Mouse (Mus musculus) ES-E14 (cell line): ENCODE data around the gene Mmel1. TPM values are rescaled to one million over a fixed set of nuclear protein-coding genes. Genes with fewer than 3 reads are reported as not detected.

Experiments used
- DNase-seq: peaks from one replicate; pipeline ENCODE4 v3.0.0-alpha.2; 2013; ENCODE audit warnings: low read depth, low spot score
- H3K27ac ChIP-seq: 2 replicates; pipeline ENCODE4 v1.5.1; 2012; ENCODE audit warnings: low read depth, mild to moderate bottlenecking, low read length, moderate library complexity, mixed read lengths; ENCODE audit not compliant: poor library complexity, insufficient read depth, severe bottlenecking
- H3K36me3 ChIP-seq: 2 replicates; pipeline ENCODE4 v1.6.1; 2012; ENCODE audit warnings: mild to moderate bottlenecking, low read length, moderate library complexity, mixed read lengths; ENCODE audit not compliant: control insufficient read depth, poor library complexity, insufficient read depth, severe bottlenecking
- H3K4me1 ChIP-seq, 2 experiments: fragments of 150-350 bp in 1 of 2; sonication (generic) in 1 of 2; 2 replicates each; pipeline ENCODE4 v1.6.1; 2012; ENCODE audit warnings: low read length in 2 of 2, mild to moderate bottlenecking in 1 of 2, mixed read lengths in 1 of 2; ENCODE audit not compliant: control insufficient read depth in 2 of 2, insufficient read depth in 2 of 2, poor library complexity in 1 of 2
- H3K4me3 ChIP-seq, 2 experiments: fragments of 150-350 bp in 1 of 2; sonication (generic) in 1 of 2; 2 replicates each; pipeline ENCODE4 v1.5.1; 2012; ENCODE audit warnings: low read length in 2 of 2, low read depth in 1 of 2, mild to moderate bottlenecking in 1 of 2, mixed read lengths in 1 of 2; ENCODE audit not compliant: insufficient read depth in 1 of 2, poor library complexity in 1 of 2, severe bottlenecking in 1 of 2
- H3K9ac ChIP-seq: 2 replicates; pipeline ENCODE4 v1.6.1; 2012; ENCODE audit warnings: low read depth, mild to moderate bottlenecking, low read length, mixed read lengths; ENCODE audit not compliant: poor library complexity, insufficient read depth, severe bottlenecking
- H3K9me3 ChIP-seq: fragments of 150-350 bp; sonication (generic); 2 replicates; pipeline ENCODE4 v1.6.1; 2012; ENCODE audit warnings: low read depth, mild to moderate bottlenecking, low read length; ENCODE audit not compliant: control insufficient read depth, insufficient read depth
- CHD2 ChIP-seq: IDR thresholded peaks from 2 replicates; pipeline ENCODE4 v1.6.1; 2014; ENCODE audit warnings: mild to moderate bottlenecking, low read depth, low read length, inconsistent platforms
- HCFC1 ChIP-seq: IDR thresholded peaks from 2 replicates; pipeline ENCODE4 v1.6.1; 2012; ENCODE audit warnings: low read length, inconsistent platforms, borderline replicate concordance; ENCODE audit not compliant: insufficient read depth
- MAFK ChIP-seq: IDR thresholded peaks from 2 replicates; pipeline ENCODE4 v1.6.1; 2014; ENCODE audit warnings: mild to moderate bottlenecking, low read depth, low read length, inconsistent platforms; ENCODE audit not compliant: insufficient read depth
- ZC3H11A ChIP-seq: IDR thresholded peaks from 2 replicates; pipeline ENCODE4 v1.6.1; 2012; ENCODE audit warnings: low read depth, mild to moderate bottlenecking, inconsistent platforms, low read length, borderline replicate concordance
- ZNF384 ChIP-seq: IDR thresholded peaks from 2 replicates; pipeline ENCODE4 v1.6.1; 2012; ENCODE audit warnings: low read depth, low read length, inconsistent platforms
- in situ Hi-C, 2 experiments: fragments of 600-800 bp; cut with MboI; formaldehyde crosslinking; loops; one replicate each; pipeline ENCODE4 v1.15.1; 2025; ENCODE audit warnings: low sequenced_read_pairs in 2 of 2, inconsistent platforms in 1 of 2; ENCODE audit not compliant: unreplicated experiment in 2 of 2
- total RNA-seq: library from RNA; depleted of rRNA; stranded (reverse); fragments of 300-350 nt; gene quantifications from 2 replicates; pipeline ENCODE4 v1.2.3, GENCODE M21; 2012

Mmel1 gene
- total RNA-seq, 1 experiment = 2.4 TPM

DNA sequence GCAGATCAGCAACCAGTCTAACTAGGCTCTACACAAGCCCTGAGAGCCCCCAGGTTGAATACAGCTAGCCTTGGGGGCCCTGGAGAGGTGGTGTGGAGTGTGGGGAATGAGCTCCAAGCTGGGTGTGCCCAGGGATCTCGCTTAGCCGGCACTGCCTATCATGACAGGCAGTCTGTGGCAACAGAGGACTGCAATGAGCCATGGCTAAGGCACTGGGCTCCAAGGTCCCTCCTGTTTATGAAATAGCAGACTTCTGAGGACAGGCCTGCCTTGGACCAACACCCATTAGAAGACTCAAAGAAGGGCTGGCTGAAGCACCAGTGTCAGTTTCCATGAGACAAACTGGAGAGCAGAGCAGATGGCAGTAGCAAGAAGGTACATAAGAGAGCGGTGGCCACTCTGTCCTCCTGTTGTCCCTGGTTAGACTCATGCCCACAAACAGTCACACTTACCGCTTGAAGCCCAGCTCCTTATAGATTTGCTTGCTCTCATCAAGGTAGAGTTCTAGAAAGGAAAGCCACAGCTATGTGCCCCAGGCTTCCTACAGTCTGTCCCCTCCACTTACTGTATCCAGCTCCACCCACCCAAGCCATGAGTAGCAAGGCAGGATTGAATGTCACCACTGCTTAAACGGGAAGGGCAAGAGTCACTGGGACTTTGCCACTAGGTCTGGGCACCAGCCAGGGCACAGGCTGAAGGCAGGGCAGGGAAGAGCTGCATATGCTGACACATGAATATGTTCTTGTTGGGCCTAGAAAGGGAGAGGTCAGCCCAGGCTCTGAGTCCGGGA lies 28.5 kb downstream of the Mmel1 start:
- in situ Hi-C loops = loop anchor here in 1 of 2 experiments (25.0 kb wide), 1 partner anchor 339 kb away; the partner anchor contains the start of gene Faap20
- H3K27ac ChIP-seq = no peak overlapping the region

DNA sequence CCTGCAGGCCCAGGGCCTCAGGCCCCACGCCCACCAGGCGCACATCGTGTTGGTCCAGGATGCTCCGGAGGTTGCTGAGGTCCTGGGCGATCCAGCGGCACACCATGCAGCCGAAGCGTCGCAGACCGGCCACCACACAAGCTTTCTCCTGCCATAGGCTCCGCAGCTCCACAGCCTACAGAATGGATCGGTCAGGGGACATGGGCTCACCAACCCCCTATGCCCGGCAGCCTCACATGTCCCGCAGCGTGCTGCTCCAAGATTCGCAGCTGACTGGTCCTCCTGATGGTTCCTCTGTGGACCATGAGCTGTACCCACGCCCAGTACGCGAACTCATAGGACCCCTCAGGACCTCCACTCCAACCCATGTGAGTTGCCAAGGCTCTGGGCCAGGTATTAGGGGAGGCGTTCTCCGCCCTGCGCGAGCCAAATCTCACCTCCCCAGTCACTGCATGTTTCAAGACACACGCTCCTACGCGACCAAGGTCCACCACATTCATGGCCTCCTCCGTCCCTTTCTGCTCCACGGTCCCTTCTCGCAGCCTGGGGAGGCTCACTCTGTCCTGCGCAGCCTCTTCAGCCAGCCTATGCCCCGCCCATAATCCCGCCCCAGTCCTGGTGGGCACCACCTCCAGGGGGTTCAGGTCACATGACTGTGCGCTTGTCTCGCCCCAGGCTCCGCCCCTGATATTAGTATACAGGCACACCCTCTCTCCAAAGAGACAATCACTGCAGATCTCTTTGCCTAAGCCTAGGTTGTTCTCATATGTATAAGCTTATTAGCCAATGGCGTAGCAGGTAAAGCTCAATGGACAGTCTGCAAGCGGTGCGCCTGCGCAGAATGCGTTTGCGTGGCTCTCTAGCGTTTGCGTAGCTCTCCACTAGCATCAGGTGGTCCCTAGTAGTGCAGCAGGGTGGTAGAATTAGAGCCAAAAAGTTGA lies 29.4 kb downstream of the Mmel1 start, which contains the start of gene Fam213b:
Gene Fam213b (minus strand): TSS at position 630 of the 941 bp plus-strand sequence.
- Histone ChIP-seq H3K27ac (no peak within 1 kb of the TSS), H3K4me1 (peaks cover 0 to 8% of the 10 kb centered on the region in 2 experiments; a peak in 1 of 4 replicates), H3K36me3 (no peaks in the 10 kb centered on the region), H3K9ac (peak within 1 kb of the TSS; percentile 62), H3K4me3 (peak within 1 kb of the TSS; percentile 59 to 75), H3K9me3 (no peaks in the 10 kb centered on the region)
- DNase-seq = peak; percentile 92
- TF ChIP-seq ZNF384 = no peak
- no peak for TF ChIP-seq CHD2
- no peak for TF ChIP-seq HCFC1
- no peak for TF ChIP-seq MAFK
- TF ChIP-seq ZC3H11A = no peak
- in situ Hi-C loops = loop anchor here in 1 of 2 experiments (25.0 kb wide), 1 partner anchor 339 kb away; the partner anchor contains the start of gene Faap20

More for the DNA sequence above, 28.5 kb downstream of the Mmel1 start:
- Histone ChIP-seq H3K4me3 (peak overlapping the region; percentile 59 to 75; a peak in 2 of 4 replicates), H3K36me3 (no peaks in the 10 kb centered on the region), H3K9me3 (no peaks in the 10 kb centered on the region), H3K9ac (no peak overlapping the region), H3K4me1 (peaks cover 0 to 8% of the 10 kb centered on the region in 2 experiments; a peak in 1 of 4 replicates)
- no peak for TF ChIP-seq ZNF384
- TF ChIP-seq ZC3H11A = no peak
- no peak for TF ChIP-seq CHD2
- TF ChIP-seq MAFK = no peak
- no peak for TF ChIP-seq HCFC1
- DNase-seq = no peak

DNA sequence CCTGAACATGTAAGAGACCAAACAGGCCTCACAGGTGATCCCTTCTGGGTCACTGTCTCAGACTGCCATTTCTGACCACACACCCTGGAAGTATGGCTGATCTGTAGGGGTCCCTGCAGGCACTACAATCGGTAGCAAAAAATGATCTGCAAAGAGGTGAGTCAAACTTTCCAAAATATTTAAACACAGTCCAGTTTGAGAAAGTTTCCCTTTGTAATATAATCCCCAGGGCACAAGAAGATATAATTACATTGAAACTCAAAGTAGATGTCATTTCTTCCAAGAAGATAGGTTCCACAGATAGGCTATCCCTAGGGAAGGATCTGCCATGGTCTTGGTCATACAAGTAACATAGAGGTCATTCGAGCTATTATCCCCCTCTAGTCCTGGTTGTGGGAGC lies 33.0 kb downstream of the Mmel1 start:
- H3K4me3 ChIP-seq = no peak overlapping the region
- H3K4me1 ChIP-seq = peaks cover 3 to 8% of the 10 kb centered on the region in 2 experiments; a peak in 2 of 4 replicates
- DNase-seq = no peak
- no peaks in the 10 kb centered on the region for H3K36me3 ChIP-seq
- no peak overlapping the region for H3K9ac ChIP-seq
- no peak overlapping the region for H3K27ac ChIP-seq
- no peak for TF ChIP-seq ZC3H11A
- TF ChIP-seq ZNF384 = no peak
- TF ChIP-seq CHD2 = no peak
- TF ChIP-seq HCFC1 = no peak
- no peak for TF ChIP-seq MAFK
- H3K9me3 ChIP-seq = no peaks in the 10 kb centered on the region
- in situ Hi-C loops = no loop called here

DNA sequence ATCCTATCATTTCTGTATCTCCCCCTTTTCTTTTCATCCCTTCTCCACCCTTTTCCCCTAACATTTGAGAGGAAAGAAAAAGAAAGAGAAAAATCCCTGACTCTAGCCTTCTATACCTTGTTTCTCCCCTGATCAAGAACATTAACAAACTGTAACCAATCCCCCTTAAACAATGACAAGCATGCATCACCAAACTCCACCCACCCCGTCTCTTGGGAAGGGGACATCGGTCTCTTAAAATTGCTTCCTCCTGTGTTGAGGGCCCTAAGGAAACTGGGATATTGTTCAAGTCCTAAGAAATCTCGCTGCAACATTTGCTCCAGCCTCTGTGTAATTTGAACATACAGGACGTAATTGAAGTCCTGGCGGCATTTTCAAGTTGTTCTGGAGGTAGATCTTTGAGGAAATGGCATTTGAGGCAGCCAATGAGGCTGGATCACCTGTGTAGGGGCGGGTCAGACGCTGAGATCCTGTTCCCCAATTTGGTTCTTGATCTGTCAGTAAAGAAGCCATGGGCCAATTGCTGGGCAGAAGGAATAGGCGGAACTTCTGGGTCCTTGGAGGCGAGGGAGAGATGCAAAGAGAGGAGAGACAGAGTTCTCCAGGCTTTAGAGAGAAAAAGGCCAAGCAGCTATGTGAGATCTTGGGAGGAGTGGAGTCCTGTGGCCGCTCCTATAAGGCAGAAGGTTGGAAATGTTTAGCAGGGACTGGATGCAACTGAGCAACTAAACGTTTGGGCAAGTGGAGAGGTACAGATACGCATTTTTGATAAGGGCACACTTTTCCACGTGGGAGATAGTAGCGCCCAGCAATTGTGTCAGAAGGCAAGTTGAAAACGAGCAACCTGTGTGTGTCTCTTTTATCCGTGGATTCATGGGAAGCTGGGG lies 35.0 kb downstream of the Mmel1 start:
- peak; percentile 91 for TF ChIP-seq CHD2
- no peak; the same call in 1 of the 2 replicates for TF ChIP-seq ZC3H11A
- no peak overlapping the region for H3K27ac ChIP-seq
- H3K36me3 ChIP-seq = no peaks in the 10 kb centered on the region
- no peaks in the 10 kb centered on the region for H3K9me3 ChIP-seq
- in situ Hi-C loops = no loop called here
- H3K4me1 ChIP-seq = peaks cover 5 to 7% of the 10 kb centered on the region in 2 experiments; a peak in 2 of 4 replicates
- H3K9ac ChIP-seq = peak overlapping the region; percentile 82
- DNase-seq = peak; percentile 88
- H3K4me3 ChIP-seq = peak overlapping the region; percentile 66 to 93
